Mouse (Mus musculus) liver, embryonic 13.5 days (tissue): Measurements from ENCODE around the gene Pot1b. TPM values are rescaled to one million over a fixed set of nuclear protein-coding genes. Genes with fewer than 3 reads are reported as not detected.

Experiments
- ATAC-seq: fragments of 200-750 bp; cut with Nextera tagmentation; 2 replicates; pipeline ENCODE4 v1.8.0; 2017; ENCODE audit warnings: low read depth, mild to moderate bottlenecking, moderate number of reproducible peaks, moderate library complexity
- DNase-seq: peaks from one replicate; pipeline ENCODE4 v3.0.0; 2022
- H3K27ac ChIP-seq: fragments of 300-500 bp; sonication (generic); 2 replicates; pipeline ENCODE4 v1.5.1; 2015; ENCODE audit warnings: moderate library complexity, mild to moderate bottlenecking, inconsistent platforms
- H3K27me3 ChIP-seq: fragments of 300-500 bp; sonication (generic); 2 replicates; pipeline ENCODE4 v1.6.1; 2015; ENCODE audit warnings: mild to moderate bottlenecking, inconsistent platforms
- H3K36me3 ChIP-seq: fragments of 300-500 bp; sonication (generic); 2 replicates; pipeline ENCODE4 v1.6.1; 2015; ENCODE audit warnings: mild to moderate bottlenecking, inconsistent platforms
- H3K4me1 ChIP-seq: fragments of 300-500 bp; sonication (generic); replicated peaks from 2 replicates; pipeline ENCODE4 v1.6.1; 2015; ENCODE audit warnings: inconsistent platforms
- H3K4me2 ChIP-seq: fragments of 300-500 bp; sonication (generic); 2 replicates; pipeline ENCODE4 v1.6.1; 2015; ENCODE audit warnings: inconsistent platforms, mild to moderate bottlenecking, moderate library complexity
- H3K4me3 ChIP-seq: fragments of 300-500 bp; sonication (generic); replicated peaks from 2 replicates; pipeline ENCODE4 v1.5.1; 2015; ENCODE audit warnings: mild to moderate bottlenecking, inconsistent platforms
- H3K9ac ChIP-seq: fragments of 300-500 bp; sonication (generic); 2 replicates; pipeline ENCODE4 v1.6.1; 2015; ENCODE audit warnings: mild to moderate bottlenecking, inconsistent platforms
- H3K9me3 ChIP-seq: fragments of 300-500 bp; sonication (generic); replicated peaks from 2 replicates; pipeline ENCODE4 v1.6.1; 2016; ENCODE audit warnings: inconsistent platforms
- WGBS: fragments of 180-500 bp; shearing (Covaris S2); methylation state at CpG from one replicate; pipeline ENCODE4 v1.1.7; 2015; ENCODE audit not compliant: insufficient replicate concordance; 5-methylcytosine and 5-hydroxymethylcytosine counted together
- polyA plus RNA-seq: library from polyadenylated mRNA; unstranded; fragments of >200 nt; fragmentation: Nextera tagmentation; extraction: Ambion mirVana; gene quantifications from 2 replicates; pipeline ENCODE4 v1.2.1, GENCODE M21; 2015

Pot1b gene
- polyA plus RNA-seq, 1 experiment from 2014 or later = 6.1 TPM

DNA sequence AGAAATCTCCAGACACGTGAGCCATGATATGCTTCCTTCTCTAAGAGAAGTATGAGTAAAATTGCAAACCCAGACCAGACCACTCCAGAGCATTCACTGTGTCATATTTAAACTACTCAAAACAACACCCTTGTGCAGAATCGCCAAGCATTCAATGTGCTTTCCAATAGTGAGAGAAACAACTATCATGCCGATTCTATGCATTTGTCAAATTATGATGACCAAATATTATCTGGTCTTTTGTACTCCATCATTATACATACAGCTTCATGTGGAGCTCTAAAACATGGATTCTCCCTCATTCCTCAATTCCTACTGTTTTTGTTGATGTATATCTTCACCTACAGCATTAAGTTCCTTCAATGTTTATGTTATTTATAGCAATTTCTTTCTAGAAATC is 87.3 kb downstream of the Pot1b start, which contains the start of gene Vmn2r118:
Gene Vmn2r118, minus strand, starts transcription at position 101 of the 400 bp plus-strand sequence.
- H3K27me3 ChIP-seq = no peaks in the 10 kb centered on the region
- DNase-seq (no peak), ATAC-seq (no peak)
- H3K4me3 ChIP-seq = no peak within 1 kb of the TSS
- no peaks in the 10 kb centered on the region for H3K4me1 ChIP-seq
- H3K27ac ChIP-seq = no peak within 1 kb of the TSS
- no peaks in the 10 kb centered on the region for H3K9me3 ChIP-seq
- H3K9ac ChIP-seq = no peak within 1 kb of the TSS
- H3K36me3 ChIP-seq = no peaks in the 10 kb centered on the region
- WGBS = 67% methylated on average over 3 of the region's 3 CpGs
- no peak within 1 kb of the TSS for H3K4me2 ChIP-seq

Other genes with a start within 250 kb of the Pot1b start
- not detected in 2 replicates for gene Vmn2r118, start 87.4 kb downstream of the Pot1b start, polyA plus RNA-seq
- gene Adgre4, start 37.4 kb upstream of the Pot1b start, polyA plus RNA-seq = 1.1 and 1.4 TPM in 2 replicates
- 2.1 and 3.1 TPM in 2 replicates for gene Zfp119a, start 166.3 kb upstream of the Pot1b start, polyA plus RNA-seq
- 6.5 and 7.7 TPM in 2 replicates for gene Zfp959, start 179.5 kb upstream of the Pot1b start, polyA plus RNA-seq
- 2.4 and 2.6 TPM in 2 replicates for gene Zfp119b, start 236.9 kb upstream of the Pot1b start, polyA plus RNA-seq
- 4.6 and 5.0 TPM in 2 replicates for gene Ebi3, start 240.0 kb upstream of the Pot1b start, polyA plus RNA-seq
- gene Yju2, start 246.5 kb upstream of the Pot1b start, polyA plus RNA-seq = 11.4 and 12.7 TPM in 2 replicates